Mouse (Mus musculus) CH12.LX (cell line): ENCODE data around the gene Ptprm. TPM values are rescaled to one million over a fixed set of nuclear protein-coding genes. Genes with fewer than 3 reads are reported as not detected.

ENCODE experiments used
- DNase-seq: peaks from one replicate; pipeline ENCODE4 v3.0.0-alpha.2; 2013; ENCODE audit errors: extremely low read depth
- H3K27ac ChIP-seq: 2 replicates; pipeline ENCODE4 v1.5.1; 2012; ENCODE audit warnings: low read depth, mild to moderate bottlenecking, control low read depth, moderate library complexity; ENCODE audit not compliant: insufficient read depth
- H3K27me3 ChIP-seq: replicated peaks from 2 replicates; pipeline ENCODE3; 2012; ENCODE audit warnings: inconsistent platforms
- H3K36me3 ChIP-seq, 2 experiments: replicated peaks in 1 of 2; 2 replicates each; pipeline versions ENCODE3 to v1.6.1; 2012; ENCODE audit warnings: inconsistent platforms in 1 of 2, low read length in 1 of 2, mild to moderate bottlenecking in 1 of 2, mixed read lengths in 1 of 2, moderate library complexity in 1 of 2; ENCODE audit not compliant: control insufficient read depth in 1 of 2, insufficient read depth in 1 of 2
- H3K4me1 ChIP-seq, 2 experiments: 2 replicates each; pipeline ENCODE4 v1.6.1; 2012; ENCODE audit warnings: inconsistent platforms in 1 of 2, moderate library complexity in 1 of 2; ENCODE audit not compliant: insufficient read depth in 2 of 2, control insufficient read depth in 1 of 2
- H3K4me2 ChIP-seq: 2 replicates; pipeline ENCODE4 v1.6.1; 2012; ENCODE audit warnings: low read depth, mild to moderate bottlenecking, control low read depth; ENCODE audit not compliant: poor library complexity, insufficient read depth, severe bottlenecking
- H3K4me3 ChIP-seq, 3 experiments: fragments of 150-350 bp in 1 of 3; sonication (generic) in 1 of 3; replicated peaks in 1 of 3; 2 replicates each; pipeline versions ENCODE3 to v1.5.1; 2011 to 2012; ENCODE audit warnings: low read depth in 2 of 3, low read length in 2 of 3, mild to moderate bottlenecking in 2 of 3, moderate library complexity in 2 of 3, control low read depth in 1 of 3, improper control_type of control experiment in 1 of 3, inconsistent platforms in 1 of 3, mixed read lengths in 1 of 3; ENCODE audit not compliant: poor library complexity in 1 of 3
- H3K79me2 ChIP-seq: replicated peaks from 2 replicates; pipeline ENCODE4 v1.6.1; 2012; ENCODE audit warnings: mild to moderate bottlenecking, moderate library complexity; ENCODE audit not compliant: control insufficient read depth, poor library complexity, insufficient read depth, severe bottlenecking; ENCODE audit errors: extremely low read depth
- H3K9ac ChIP-seq: 2 replicates; pipeline ENCODE4 v1.6.1; 2012; ENCODE audit warnings: low read depth, mild to moderate bottlenecking, control low read depth, moderate library complexity; ENCODE audit not compliant: insufficient read depth
- H3K9me3 ChIP-seq: replicated peaks from 2 replicates; pipeline ENCODE3; 2012; ENCODE audit warnings: low read length, inconsistent platforms, mixed read lengths
- BHLHE40 ChIP-seq: IDR thresholded peaks from 2 replicates; pipeline ENCODE4 v1.6.1; 2011; ENCODE audit warnings: mild to moderate bottlenecking, low read depth, low read length, improper control_type of control experiment
- CHD2 ChIP-seq: IDR thresholded peaks from 2 replicates; pipeline ENCODE4 v1.6.1; 2011; ENCODE audit warnings: low read length, improper control_type of control experiment
- E2F4 ChIP-seq: IDR thresholded peaks from 2 replicates; pipeline ENCODE4 v1.6.1; 2011; ENCODE audit warnings: low read depth, low read length, improper control_type of control experiment; ENCODE audit not compliant: insufficient replicate concordance
- ELF1 ChIP-seq: IDR thresholded peaks from 2 replicates; pipeline ENCODE4 v1.6.1; 2014; ENCODE audit warnings: low read depth, mild to moderate bottlenecking, inconsistent platforms, low read length, improper control_type of control experiment
- EP300 ChIP-seq: IDR thresholded peaks from 2 replicates; pipeline ENCODE4 v1.6.1; 2011; ENCODE audit warnings: low read length, improper control_type of control experiment
- ETS1 ChIP-seq: conservative IDR thresholded peaks from 2 replicates; pipeline ENCODE4 v1.6.1; 2012; ENCODE audit warnings: low read depth, mild to moderate bottlenecking, inconsistent platforms, low read length, improper control_type of control experiment, moderate library complexity
- GABPA ChIP-seq: IDR thresholded peaks from 2 replicates; pipeline ENCODE4 v1.6.1; 2012; ENCODE audit warnings: low read depth, low read length, improper control_type of control experiment, inconsistent platforms; ENCODE audit not compliant: insufficient replicate concordance
- MAX ChIP-seq: IDR thresholded peaks from 2 replicates; pipeline ENCODE4 v1.6.1; 2011; ENCODE audit warnings: low read length, improper control_type of control experiment
- MEF2A ChIP-seq: IDR thresholded peaks from 2 replicates; pipeline ENCODE4 v1.6.1; 2014; ENCODE audit warnings: low read depth, mild to moderate bottlenecking, inconsistent platforms, low read length, improper control_type of control experiment, borderline replicate concordance
- MXI1 ChIP-seq: IDR thresholded peaks from 2 replicates; pipeline ENCODE4 v1.6.1; 2011; ENCODE audit warnings: mild to moderate bottlenecking, low read depth, low read length, improper control_type of control experiment
- MYC ChIP-seq: IDR thresholded peaks from 2 replicates; pipeline ENCODE4 v1.6.1; 2011; ENCODE audit warnings: low read depth, mild to moderate bottlenecking, improper control_type of control experiment, low read length
- NELFE ChIP-seq: IDR thresholded peaks from 2 replicates; pipeline ENCODE4 v1.6.1; 2011; ENCODE audit warnings: low read depth, low read length, improper control_type of control experiment
- NRF1 ChIP-seq: IDR thresholded peaks from 2 replicates; pipeline ENCODE4 v1.6.1; 2014; ENCODE audit warnings: low read depth, mild to moderate bottlenecking, inconsistent platforms, low read length, improper control_type of control experiment, moderate library complexity
- PAX5 ChIP-seq: IDR thresholded peaks from 2 replicates; pipeline ENCODE4 v1.6.1; 2012; ENCODE audit warnings: low read length, inconsistent platforms, mixed read lengths
- POLR2A ChIP-seq: IDR thresholded peaks from 2 replicates; pipeline ENCODE4 v1.6.1; 2011; ENCODE audit warnings: low read depth, mild to moderate bottlenecking, improper control_type of control experiment, low read length
- POLR2AphosphoS2 ChIP-seq: IDR thresholded peaks from 2 replicates; pipeline ENCODE4 v1.6.1; 2011; ENCODE audit warnings: low read depth, low read length, improper control_type of control experiment
- RAD21 ChIP-seq: IDR thresholded peaks from 2 replicates; pipeline ENCODE4 v1.6.1; 2011; ENCODE audit warnings: low read depth, mild to moderate bottlenecking, low read length, improper control_type of control experiment, moderate library complexity
- RCOR1 ChIP-seq: conservative IDR thresholded peaks from 2 replicates; pipeline ENCODE4 v1.6.1; 2012; ENCODE audit warnings: low read depth, mild to moderate bottlenecking, inconsistent platforms, low read length, improper control_type of control experiment
- SIN3A ChIP-seq: IDR thresholded peaks from 2 replicates; pipeline ENCODE4 v1.6.1; 2012; ENCODE audit warnings: low read length, improper control_type of control experiment, inconsistent platforms
- SMC3 ChIP-seq: IDR thresholded peaks from 2 replicates; pipeline ENCODE4 v1.6.1; 2011; ENCODE audit warnings: low read depth, low read length, improper control_type of control experiment
- TBP ChIP-seq: conservative IDR thresholded peaks from 2 replicates; pipeline ENCODE4 v1.6.1; 2011; ENCODE audit warnings: low read depth, low read length, improper control_type of control experiment
- UBTF ChIP-seq: IDR thresholded peaks from 2 replicates; pipeline ENCODE4 v1.6.1; 2012; ENCODE audit warnings: low read depth, mild to moderate bottlenecking, inconsistent platforms, low read length, improper control_type of control experiment, moderate library complexity
- USF1 ChIP-seq: IDR thresholded peaks from 2 replicates; pipeline ENCODE4 v1.6.1; 2014; ENCODE audit warnings: low read depth, mild to moderate bottlenecking, inconsistent platforms, low read length, improper control_type of control experiment
- USF2 ChIP-seq: conservative IDR thresholded peaks from 2 replicates; pipeline ENCODE4 v1.6.1; 2011; ENCODE audit warnings: low read depth, low read length, improper control_type of control experiment
- ZC3H11A ChIP-seq: IDR thresholded peaks from 2 replicates; pipeline ENCODE4 v1.6.1; 2012; ENCODE audit warnings: low read depth, mild to moderate bottlenecking, inconsistent platforms, low read length, improper control_type of control experiment
- ZKSCAN1 ChIP-seq: IDR thresholded peaks from 2 replicates; pipeline ENCODE4 v1.6.1; 2012; ENCODE audit warnings: low read depth, inconsistent platforms, low read length, improper control_type of control experiment, borderline replicate concordance
- ZNF384 ChIP-seq: IDR thresholded peaks from 2 replicates; pipeline ENCODE4 v1.6.1; 2012; ENCODE audit warnings: low read depth, low read length, improper control_type of control experiment, inconsistent platforms
- dilution Hi-C: fragments of 300-500 bp; cut with MboI; formaldehyde crosslinking; loops from 2 replicates; pipeline ENCODE4 v1.14.3; 2020; ENCODE audit warnings: low sequenced_read_pairs; ENCODE audit not compliant: extremely low pct_unique_long_range_greater_than_20kb, extremely low pct_ligation_motif_present
- in situ Hi-C: fragments of 300-500 bp; cut with MboI; formaldehyde crosslinking; loops from 3 replicates; pipeline ENCODE4 v1.14.3; 2019; ENCODE audit warnings: low sequenced_read_pairs, low pct_ligation_motif_present, low pct_unique_long_range_greater_than_20kb, mixed read lengths
- polyA plus RNA-seq: library from polyadenylated mRNA; unstranded; fragments of >175 nt; gene quantifications from 2 replicates; pipeline ENCODE4 v1.2.1, GENCODE M21; 2012; ENCODE audit warnings: low read depth; ENCODE audit not compliant: insufficient read length
- total RNA-seq, 2 experiments: library from RNA; depleted of rRNA; stranded (reverse); fragments of 300-350 nt in 1 of 2; fragments of >200 nt in 1 of 2; gene quantifications; 2 replicates each; pipeline ENCODE4 v1.2.3; 2012 to 2014

Ptprm gene
- total and polyA plus RNA-seq, 3 experiments = not detected

- H3K4me1 ChIP-seq = no peaks in the 10 kb centered on the region
- H3K27me3 ChIP-seq = no peaks in the 10 kb centered on the region
- no peak for TF ChIP-seq RAD21
- TF ChIP-seq ZKSCAN1 = no peak
- no peak for TF ChIP-seq MXI1
- no peak for TF ChIP-seq E2F4
- TF ChIP-seq RCOR1 = no peak
- no peak for TF ChIP-seq NRF1
- TF ChIP-seq POLR2A = no peak
- no peak for TF ChIP-seq MYC
- no peak for TF ChIP-seq GABPA
- no peak for TF ChIP-seq MAX
- TF ChIP-seq, all 38 proteins: peak for 0
- H3K4me3 ChIP-seq = no peak overlapping the region
- peaks cover 84% of the 10 kb centered on the region for H3K9me3 ChIP-seq
- no peaks in the 10 kb centered on the region for H3K79me2 ChIP-seq
- no peak overlapping the region for H3K27ac ChIP-seq
- no peak overlapping the region for H3K9ac ChIP-seq
- no peak for DNase-seq
- H3K36me3 ChIP-seq = no peaks in the 10 kb centered on the region
- dilution Hi-C loops = no loop called here
- in situ Hi-C loops = no loop called here
- no peak overlapping the region for H3K4me2 ChIP-seq
These were observed 197.0 kb downstream of the Ptprm start for GRCm38 (mm10) chr17:67157089-67157752.

DNA sequence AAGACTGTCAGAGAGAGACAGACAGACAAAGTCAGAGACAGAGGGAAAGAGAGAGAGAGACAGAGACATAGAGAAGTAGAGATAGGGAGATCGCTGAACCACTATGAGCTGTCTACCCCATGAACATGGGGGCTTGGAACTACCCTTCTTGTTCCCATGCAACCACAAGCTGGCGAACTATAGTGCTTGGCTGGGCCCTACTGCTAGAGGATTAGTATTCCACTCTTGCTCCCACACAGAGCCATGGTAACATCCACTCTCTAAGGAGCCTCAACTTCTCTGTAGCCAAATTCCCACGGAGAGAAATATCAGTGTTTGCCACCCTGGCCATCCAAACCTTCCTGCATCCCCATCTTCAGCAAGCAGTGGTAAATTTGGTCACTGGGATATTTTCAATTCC, 202.0 kb downstream of the Ptprm start:
- in situ Hi-C loops = no loop called here
- Histone ChIP-seq H3K4me1 (no peaks in the 10 kb centered on the region), H3K4me2 (no peak overlapping the region), H3K9me3 (peaks cover 59% of the 10 kb centered on the region), H3K9ac (no peak overlapping the region), H3K79me2 (no peaks in the 10 kb centered on the region), H3K36me3 (no peaks in the 10 kb centered on the region), H3K27me3 (no peaks in the 10 kb centered on the region), H3K4me3 (no peak overlapping the region), H3K27ac (no peak overlapping the region)
- TF ChIP-seq ZC3H11A (no peak), POLR2A (no peak), ZNF384 (no peak), UBTF (no peak)
- dilution Hi-C loops = no loop called here
- DNase-seq = no peak

GRCm38 (mm10) chr17:67150441-67150840, 203.8 kb downstream of the Ptprm start:
- dilution Hi-C loops = no loop called here
- Histone ChIP-seq H3K36me3 (no peaks in the 10 kb centered on the region), H3K4me1 (no peaks in the 10 kb centered on the region), H3K27ac (no peak overlapping the region), H3K4me2 (no peak overlapping the region), H3K79me2 (no peaks in the 10 kb centered on the region), H3K27me3 (no peaks in the 10 kb centered on the region), H3K9me3 (peaks cover 47% of the 10 kb centered on the region), H3K4me3 (no peak overlapping the region), H3K9ac (no peak overlapping the region)
- no peak for DNase-seq
- TF ChIP-seq USF1 (no peak), USF2 (no peak), ZNF384 (no peak), ELF1 (no peak), MEF2A (no peak), PAX5 (no peak), CHD2 (no peak), POLR2AphosphoS2 (no peak), BHLHE40 (no peak), NELFE (no peak), TBP (no peak), RAD21 (no peak), EP300 (no peak), SMC3 (no peak), SIN3A (no peak), ETS1 (no peak)
- in situ Hi-C loops = no loop called here
